Mouse (Mus musculus) testis, adult 2 months (tissue): Measurements from ENCODE around the gene Trim27.

Experiments
- CTCF ChIP-seq: fragments of 200-500 bp; IDR thresholded peaks from 2 replicates; pipeline ENCODE4 v1.5.1; 2012; ENCODE audit warnings: low read depth, mild to moderate bottlenecking, inconsistent platforms, low read length, moderate library complexity; ENCODE audit not compliant: control insufficient read depth, insufficient read depth, insufficient replicate concordance
- POLR2A ChIP-seq: fragments of 200-500 bp; IDR thresholded peaks from 2 replicates; pipeline ENCODE4 v1.6.1; 2012; ENCODE audit warnings: low read depth, mild to moderate bottlenecking, inconsistent platforms, low read length, moderate library complexity; ENCODE audit not compliant: control insufficient read depth

- TF ChIP-seq CTCF, result no peak
- TF ChIP-seq POLR2A, result no peak
Observed at GRCm38 (mm10) chr13:21158071-21158470, 21.2 kb upstream of the Trim27 start.
